Mouse (Mus musculus) megakaryocyte, embryonic 14.5 days (primary cell): Measurements from ENCODE around the gene Igsf21.

Experiments used
- FLI1 ChIP-seq: IDR thresholded peaks from 2 replicates; pipeline ENCODE4 v1.6.1; 2012; ENCODE audit warnings: low read length, inconsistent platforms, mixed read lengths
- GATA1 ChIP-seq: IDR thresholded peaks from 3 replicates; pipeline ENCODE4 v1.6.1; 2012; ENCODE audit warnings: mixed read lengths, low read length, inconsistent platforms, borderline replicate concordance

GRCm38 (mm10) chr4:139993111-139993755, 253.4 kb downstream of the Igsf21 start:
- TF ChIP-seq GATA1 (no peak), FLI1 (no peak)
